Mouse (Mus musculus) ovary, postnatal 36 days (tissue): ENCODE data around the gene BC030867.
"Not testable (repeated sequence)": the region's sequence is repeated elsewhere in the genome, so short reads cannot be mapped to it uniquely, and the experiment has no call there.

Source experiments
- DNase-seq: peaks from one replicate; pipeline ENCODE4 v3.0.0; 2022; ENCODE audit warnings: low spot score, mixed read lengths

BC030867 gene

DNA sequence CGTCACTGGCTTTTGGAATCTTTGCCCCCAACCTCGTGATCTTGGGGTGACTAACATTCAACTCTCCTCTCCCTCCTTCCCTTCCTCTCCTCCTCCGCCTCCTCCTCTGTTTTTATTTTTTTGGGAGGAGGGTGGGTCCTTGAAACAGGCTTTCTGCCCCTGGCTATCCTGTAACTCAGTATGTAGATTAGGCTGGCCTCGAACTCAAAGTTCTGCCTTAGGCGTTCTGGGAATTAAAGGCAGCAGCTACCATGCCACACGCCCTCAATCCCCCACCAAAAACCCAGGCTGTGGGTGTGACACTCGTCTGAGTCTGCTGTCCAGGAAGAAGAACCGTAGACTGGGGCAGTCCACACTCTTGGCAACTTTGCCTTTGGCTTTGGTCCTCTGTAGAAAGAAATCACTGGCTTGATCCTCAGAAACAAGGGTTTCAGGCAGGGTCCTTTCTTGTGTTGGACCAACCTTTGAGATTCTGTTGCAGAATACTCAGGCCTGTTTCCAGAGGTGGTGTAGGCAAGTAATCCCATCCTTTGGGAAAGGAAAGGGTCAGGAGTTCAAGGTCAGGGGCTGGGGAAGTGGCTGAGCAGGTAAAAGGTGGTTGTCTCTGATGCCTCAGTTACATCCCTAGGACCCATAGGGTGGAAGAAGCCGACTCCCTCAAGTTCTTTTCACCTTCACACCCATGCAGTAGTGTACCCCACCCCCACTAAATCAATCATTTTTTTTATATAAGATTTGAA, 839 bp downstream of the BC030867 start:
- no peak for DNase-seq

DNA sequence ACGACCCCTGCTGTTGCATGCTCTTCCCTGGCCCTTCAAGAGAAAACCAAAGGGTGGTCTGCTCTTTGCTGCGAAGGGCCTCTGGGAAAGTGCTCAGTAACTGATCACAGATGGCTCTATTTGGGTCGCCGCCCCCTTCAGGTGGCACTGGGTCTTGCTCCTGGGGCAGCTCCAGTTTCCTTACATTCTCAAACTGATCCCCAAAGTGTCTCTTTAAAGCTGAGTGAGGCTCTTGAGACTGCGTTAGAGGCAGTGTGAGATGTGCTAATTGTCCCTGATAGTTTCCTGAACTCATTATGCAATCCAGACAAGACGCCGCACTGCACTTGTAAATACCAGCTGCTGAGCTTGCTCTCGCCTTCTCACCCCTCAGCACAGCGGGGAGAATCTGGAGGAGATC, 8.8 kb downstream of the BC030867 start:
- no peak for DNase-seq

DNA sequence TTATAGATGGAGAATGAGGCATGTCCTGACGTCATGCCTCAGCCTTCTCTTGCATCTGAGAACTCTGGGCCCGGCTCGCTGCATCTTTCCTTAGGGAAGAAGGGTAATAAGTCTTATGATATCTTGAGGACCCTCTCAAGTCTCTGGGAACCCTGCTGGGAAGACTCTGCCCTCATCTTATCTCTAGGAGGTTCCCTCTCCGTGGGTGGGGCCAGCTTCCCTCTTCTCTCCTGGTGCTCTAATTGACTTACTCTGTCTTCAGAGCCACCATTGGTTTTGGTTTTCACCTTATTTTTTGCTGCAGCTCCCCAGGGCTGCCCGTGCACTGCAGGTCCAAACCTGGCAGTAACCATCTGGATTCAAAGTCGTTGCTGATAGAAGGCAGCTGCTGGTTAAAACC, 9.4 kb downstream of the BC030867 start:
- DNase-seq: no peak

DNA sequence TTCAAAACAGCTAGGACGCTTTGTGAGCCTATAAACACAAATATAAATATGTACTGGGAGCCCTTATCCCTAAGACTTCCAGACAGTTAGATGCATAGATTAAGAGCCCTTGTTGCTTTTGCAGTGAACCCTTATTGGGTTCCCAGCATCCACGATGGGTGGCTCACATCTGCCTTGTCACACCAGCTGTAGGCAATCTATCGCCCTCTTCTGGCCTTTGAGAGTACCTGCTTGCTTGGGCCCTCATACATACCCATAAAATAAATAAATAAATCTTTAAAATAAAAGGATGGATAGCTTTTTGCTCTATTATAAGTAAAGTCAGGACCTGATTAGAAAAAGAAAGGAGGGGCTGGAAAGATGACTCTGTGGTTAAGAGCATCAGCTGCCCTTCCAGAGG, 9.8 kb downstream of the BC030867 start:
- DNase-seq: no peak

DNA sequence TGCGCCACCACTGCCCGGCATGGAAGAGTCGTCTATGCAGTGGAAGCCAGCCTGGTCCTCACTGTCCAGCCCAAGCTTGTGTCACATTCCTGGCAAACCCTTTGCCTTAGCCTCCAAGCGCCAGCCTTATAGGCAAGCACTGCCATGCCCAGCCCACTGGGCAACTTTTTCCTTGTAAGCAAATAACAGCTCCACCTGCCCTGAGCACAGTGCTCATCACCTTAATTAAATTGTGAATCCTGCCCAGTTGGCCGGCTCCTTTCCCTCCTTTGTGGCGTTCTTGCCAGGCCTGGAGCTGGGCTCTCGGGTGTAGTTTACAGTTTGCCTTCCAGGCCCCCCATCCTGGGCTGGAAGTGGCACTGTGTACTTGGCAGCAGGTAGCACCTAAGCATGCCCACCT, 14.5 kb downstream of the BC030867 start:
- no peak for DNase-seq

DNA sequence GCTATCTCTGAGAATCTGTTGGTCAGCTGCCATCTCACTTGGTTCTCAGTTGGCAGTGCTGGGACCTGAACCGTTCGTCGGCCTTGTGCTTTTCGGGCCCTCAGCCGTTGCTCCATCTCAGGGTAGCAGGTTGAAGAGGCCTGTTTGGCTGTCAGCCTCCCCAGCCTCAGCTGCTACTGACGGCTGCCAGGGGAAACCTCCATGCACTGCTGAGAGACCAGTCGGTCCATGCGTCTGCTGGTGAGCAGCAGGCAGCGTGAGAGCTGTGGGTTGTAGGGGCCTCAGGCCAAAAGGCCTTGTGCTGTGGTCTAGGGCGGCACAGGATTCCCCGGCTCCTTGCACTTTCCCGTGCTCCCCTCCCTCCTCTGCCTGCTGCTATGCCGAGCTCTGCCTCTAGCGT, 17.1 kb downstream of the BC030867 start:
- no peak for DNase-seq

DNA sequence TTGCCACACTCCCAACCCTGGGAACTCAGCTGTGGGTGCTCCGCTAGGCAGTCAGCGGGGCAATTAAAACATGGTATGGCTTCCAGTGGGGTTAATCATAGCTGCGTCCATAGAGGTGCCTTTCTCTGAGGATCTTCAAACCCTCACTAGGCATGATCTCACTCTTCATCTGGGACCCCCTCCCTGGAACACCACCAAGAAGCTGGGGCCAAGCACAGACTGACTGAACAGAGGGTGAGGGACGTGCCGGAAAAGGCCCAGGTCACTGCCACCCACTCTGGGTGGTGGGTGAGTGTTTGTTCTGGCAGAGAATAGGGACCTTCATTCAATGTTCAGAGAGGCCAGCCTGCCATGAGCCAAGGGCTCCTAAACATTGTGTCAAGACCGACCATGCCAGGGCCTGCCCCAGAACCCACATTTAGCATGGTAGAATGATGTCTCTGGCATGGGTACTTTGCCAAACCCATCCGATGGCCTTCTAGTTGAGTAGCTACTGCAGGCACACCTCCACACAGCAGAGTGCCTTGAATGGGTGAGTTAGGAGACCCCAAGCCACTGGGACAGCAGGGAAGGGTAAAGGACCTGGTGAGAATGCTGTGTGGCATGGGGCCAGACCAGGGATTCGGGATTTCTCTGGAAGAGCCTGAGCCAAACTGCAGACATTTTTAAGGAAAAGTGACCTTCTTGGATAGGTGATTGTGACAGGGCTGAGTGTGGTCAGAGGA, 18.1 kb downstream of the BC030867 start:
- DNase-seq: no peak

DNA sequence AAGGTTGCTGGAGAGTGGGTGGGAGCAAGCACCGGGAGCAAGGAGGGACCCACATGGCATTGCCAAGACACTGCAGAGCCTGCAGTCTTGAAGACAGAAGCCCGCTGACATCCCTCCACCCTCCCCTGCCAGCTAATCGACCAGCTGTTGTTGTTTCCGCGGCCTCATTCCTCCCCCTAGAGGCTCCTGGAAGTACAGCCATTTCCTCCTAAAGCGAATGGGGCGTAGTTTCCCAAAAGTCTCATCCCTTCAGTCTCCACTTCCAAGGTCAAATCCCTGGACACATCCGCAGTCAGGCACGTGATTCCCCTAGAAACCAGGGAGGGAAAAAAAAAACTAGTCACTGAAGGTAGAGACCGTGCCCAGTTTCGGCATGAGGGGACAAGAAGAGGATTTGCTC, 18.8 kb downstream of the BC030867 start:
- peak; percentile 69 for DNase-seq

DNA sequence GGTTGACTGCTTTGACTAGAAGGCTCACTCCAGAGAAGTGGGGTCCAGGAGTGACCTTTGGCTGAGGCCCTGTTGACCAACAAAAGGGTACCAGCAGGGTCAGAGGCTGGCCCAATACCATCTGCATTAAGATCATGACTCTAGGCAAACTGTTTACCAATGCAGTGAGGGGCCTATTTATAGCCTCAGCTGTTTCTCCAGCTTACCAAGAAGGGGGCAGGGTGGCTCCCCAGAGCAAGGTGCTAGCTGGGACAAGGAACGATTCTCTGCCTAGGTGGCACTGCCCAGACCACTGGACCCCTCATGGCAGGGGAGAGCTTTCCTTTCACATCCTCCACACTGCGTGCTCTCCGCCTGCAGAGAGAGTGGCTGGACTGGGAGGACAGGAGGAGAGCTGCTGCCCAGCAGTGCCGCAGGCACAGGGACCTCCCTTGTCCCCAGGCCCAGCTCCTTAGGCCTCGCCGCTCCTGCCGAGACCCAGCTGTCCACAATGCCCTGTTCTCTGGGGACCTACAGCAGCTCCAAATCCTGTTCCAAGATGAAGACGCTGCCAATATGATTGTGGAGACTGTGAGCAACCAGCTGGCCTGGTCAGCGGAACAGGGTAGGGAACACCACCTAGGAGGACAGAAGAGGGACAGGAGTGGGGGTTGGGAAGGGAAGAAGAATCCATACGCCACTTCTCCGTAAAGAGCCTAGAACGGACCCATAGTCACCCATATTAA, 20.0 kb downstream of the BC030867 start, which contains the start of gene Asb16:
Gene Asb16, plus strand, starts transcription at position 224 of the 725 bp plus-strand sequence.
- DNase-seq: no peak

DNA sequence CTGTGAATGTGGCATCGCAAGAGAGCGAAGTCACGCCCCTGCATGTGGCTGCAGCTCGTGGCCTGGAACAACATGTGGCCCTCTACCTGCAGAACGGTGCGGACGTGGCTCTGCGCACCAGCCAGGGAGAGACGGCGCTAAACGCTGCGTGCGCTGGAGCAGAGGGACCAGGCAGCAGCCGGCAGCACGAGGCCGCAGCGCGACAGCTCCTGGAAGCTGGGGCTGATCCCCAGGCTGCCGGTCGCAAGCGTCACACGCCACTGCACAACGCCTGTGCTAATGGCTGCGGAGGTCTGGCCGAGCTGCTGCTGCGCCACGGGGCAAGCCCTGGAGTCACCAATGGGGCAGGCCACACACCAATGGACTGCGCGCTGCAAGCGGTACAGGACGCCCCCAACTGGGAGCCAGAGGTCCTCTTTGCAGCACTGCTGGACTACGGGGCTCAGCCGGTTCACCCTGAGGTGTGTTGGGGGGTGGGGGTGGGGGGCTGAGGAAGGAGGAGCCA, 27.8 kb downstream of the BC030867 start:
- DNase-seq: no peak

DNA sequence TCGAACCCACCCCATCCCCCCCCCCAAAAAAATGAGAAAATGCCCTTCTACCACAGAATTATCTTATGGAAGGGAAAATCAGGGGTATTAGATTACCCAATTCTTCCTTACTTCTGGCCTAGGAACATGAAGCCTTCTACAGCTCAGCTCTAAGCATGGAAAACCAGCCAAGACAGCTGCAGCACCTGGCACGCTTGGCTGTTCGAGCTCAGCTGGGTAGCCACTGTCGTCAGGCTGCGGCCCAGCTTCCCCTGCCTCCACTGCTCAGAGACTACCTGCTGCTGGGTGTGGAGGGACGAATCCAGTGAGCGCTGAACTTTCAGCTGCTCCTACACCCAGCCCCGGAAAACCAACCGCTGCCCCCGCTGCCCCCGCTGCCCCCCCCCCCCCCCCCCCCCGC, 29.1 kb downstream of the BC030867 start:
- DNase-seq: no peak

DNA sequence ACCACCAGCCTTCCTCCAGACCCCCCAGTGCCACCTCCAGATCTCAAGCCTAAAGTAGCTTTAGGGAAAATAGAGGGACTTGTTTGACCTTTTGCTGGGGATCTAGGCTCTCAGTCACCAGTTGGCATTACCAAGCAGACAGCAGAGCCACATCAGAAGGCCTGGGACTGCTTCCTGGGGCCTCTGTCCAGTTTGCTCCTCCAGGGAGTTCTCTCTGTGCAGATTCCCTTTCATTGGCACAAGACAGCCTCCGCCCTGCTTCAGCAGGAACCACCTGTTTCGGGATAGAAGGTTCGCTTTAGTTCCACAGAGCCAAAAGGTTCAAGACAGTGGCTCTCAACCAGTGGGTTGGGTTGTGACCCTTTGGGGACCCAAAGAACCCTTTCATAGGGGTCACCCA, 30.9 kb downstream of the BC030867 start:
- DNase-seq: no peak

DNA sequence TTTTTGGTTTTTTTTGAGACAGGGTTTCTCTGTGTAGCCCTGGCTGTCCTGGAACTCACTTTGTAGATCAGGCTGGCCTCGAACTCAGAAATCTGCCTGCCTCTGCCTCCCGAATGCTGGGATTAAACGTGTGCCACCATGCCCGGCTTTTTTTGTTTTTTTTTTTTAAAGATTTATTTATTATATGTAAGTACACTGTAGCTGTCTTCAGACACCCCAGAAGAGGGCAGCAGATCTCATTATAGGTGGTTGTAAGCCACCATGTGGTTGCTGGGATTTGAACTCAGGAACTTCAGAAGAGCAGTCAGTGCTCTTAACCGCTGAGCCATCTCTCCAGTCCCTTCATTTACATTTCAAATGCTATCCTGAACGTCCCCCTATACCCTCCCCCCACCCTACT, 31.6 kb downstream of the BC030867 start:
- not testable (repeated sequence) for DNase-seq

DNA sequence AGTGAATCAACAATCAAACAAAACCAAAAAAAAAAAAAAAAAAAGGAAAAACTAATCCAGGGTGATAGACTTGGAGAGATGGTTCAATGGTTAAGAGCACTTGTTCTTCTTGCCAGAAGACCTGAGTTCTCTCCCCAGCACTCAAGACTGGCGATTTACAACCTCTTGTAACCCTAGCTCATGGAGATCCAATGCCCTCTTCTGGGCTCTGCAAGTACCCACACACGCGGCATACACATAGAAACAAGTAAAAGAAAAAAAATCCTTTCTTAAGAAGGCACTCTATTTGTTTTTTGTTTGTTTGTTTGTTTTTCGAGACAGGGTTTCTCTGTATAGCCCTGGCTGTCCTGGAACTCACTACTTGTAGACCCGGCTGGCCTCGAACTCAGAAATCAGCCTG, 35.2 kb downstream of the BC030867 start:
- DNase-seq: no peak

DNA sequence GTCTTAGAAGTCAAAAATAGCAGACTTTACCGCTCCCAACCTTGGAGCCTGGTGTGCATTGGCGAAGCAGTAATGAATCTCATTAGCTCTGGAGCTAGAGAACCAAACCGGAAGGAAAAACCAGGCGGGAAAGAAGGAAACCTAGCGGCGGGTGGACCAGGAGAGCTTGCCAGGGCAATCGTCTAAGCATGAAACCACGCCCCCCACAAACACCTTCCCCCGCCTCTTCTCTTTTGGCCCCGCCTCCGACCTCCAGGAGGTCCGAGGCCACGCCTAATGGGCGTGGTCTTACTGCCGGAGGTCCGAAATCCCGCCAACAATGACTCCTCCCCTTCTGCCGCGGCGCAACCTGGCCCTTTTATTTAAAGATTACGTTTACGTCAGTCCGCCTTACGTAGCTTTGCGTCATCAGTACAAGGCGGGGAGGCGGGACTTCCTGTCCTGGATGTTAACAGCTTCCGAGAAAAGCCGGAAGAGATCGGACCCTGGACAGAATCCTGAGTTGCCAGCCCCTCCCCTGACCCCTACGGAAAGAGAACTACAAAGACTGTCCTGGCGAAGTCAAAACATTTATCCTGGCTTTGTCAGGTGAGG, 35.9 kb downstream of the BC030867 start, which contains the start of gene Tmub2:
Gene Tmub2, plus strand, starts transcription at position 431 of the 594 bp plus-strand sequence.
- peak; percentile 94 for DNase-seq

DNA sequence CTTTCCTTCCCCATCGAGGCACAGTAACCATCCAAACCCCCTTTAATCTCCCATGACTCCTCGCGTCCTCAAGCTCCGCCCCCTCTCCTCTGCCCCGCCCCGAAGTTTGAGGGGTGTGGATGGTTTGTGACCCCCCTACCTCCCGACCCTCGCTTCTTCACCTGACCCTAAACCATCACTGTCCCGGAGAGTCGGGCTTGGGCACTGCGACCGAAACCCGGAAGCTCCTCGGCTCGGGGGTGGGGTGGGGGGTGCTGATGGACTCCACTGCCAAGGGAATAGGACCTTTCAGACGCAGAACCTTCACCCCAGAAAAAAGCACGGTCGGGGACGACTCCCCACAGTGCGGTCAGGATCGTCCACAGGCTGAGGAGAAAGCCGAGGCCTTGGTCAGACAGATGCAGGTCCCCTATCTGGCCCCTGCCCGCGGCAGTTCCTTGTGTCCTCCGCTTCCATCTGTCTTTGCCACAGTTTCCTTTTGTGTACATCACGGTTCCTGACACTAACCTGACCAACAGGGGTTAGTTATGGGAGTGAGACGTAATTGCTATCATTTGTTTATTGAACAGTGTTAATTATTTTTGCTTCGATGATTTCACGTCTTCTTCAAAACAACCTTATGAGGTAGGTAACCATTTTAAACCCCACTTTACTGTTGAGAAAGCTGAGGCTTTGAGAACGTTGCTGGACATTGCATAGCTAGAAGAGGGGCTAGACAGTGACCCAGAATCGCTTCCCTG, 36.6 kb downstream of the BC030867 start:
- DNase-seq: peak; percentile 74

DNA sequence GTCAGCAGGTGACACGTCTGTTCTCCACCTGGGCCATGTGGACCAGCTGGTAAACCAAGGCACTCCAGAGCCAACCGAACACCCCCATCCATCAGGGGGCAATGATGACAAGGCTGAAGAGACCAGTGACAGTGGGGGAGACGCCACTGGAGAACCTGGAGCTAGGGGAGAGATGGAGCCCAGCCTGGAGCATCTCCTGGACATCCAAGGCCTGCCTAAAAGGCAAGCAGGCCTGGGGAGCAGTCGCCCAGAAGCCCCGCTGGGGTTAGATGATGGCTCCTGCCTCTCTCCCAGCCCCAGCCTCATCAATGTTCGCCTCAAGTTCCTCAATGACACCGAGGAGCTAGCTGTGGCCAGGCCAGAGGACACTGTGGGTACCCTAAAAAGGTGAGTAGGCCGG, 38.8 kb downstream of the BC030867 start:
- no peak for DNase-seq

DNA sequence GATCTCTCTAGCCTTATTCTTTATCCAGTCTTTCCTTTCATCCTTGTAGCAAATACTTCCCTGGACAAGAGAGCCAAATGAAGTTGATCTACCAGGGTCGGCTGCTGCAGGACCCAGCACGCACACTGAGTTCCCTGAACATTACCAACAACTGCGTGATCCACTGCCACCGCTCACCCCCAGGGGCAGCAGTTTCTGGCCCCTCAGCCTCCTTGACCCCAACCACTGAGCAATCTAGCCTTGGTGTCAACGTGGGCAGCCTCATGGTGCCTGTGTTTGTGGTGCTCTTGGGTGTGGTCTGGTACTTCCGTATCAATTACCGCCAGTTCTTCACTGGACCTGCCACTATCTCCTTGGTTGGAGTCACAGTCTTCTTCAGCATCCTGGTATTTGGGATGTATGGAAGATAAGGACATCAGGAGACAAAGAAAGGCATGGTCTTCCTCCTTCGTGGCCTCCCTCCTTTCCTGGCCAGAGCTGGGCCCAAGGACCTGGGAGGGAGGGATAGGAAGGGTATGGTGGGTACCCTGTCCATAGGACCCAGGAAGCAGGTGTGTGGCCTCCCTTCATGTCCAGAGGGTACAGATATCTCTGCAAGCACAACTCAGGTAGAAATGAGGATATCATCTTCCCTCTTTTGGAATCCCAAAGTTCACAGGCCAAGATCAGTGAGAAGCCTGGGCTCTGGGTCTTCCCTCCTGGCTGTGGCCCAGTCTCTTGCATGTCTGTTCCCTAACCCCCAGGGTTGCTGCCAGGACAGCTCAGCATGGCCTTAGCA, 39.5 kb downstream of the BC030867 start:
- no peak for DNase-seq

DNA sequence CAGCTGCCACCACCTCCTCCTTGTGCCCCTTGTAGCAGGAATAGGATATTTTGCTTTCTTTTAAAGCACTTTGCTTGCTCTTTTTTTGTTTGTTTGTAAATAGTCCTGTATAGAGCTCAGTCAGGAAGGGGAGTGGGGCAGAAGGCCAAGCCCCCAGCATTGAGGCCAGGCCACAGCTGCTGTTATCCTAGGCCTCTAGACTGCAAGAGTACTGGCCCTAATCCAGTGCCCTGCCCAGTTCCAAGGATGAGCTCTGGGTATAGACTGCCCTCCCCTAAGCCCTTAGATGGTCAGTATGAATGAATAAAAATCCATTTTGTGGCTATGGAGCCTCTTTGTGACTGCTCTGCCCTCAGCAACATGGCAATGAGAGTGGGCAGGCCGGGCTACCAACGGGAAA, 40.2 kb downstream of the BC030867 start:
- DNase-seq: no peak

DNA sequence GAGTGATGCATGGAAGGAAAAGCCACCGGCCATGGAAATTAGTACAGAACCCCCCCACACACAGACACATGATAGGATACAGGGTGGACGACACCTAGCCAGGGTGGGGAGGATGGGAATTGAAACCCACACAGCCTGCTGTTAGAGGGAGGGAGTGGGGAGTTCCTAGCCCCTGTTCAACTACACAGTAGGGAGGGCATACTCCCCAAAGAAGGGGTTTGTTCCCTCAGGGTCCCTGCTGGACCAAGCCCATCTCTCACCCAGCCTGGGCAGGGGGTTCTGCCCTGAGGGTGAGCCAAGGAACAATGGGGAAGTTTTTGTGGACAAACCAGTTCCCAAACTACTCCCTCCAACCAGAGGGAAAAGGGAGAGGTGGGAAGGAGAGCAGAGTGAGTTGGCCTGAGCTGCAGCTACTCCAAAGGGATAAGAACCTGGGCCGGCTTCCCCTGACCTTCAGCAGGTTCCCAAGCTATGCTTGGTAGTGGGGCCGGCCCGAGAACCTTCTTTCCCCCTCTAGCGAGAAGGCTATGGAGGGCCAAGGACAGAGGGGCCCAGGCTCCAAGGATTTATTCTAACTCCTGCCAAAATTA, 40.9 kb downstream of the BC030867 start:
- no peak for DNase-seq
